In the genomic region with DNA sequence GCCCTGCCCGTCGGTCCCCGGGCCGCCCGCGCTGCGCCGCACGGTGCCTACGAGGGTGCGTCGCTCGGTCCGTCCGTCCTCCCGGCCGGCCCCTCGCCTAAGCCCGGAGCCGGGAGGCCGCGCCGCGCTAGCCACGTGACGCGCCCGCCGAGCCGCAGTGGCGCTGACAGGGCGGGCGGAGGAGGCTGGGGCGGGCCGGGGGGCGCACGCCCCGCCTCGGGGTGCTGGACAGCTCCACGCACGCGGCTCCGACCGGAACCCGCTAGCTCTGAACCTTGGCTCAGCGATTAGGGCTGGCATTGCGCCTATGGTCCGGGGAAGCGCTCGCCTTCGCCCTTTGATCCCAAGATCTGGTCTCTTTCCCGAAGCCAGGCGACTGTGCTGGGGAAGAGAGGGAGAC, we compare ENCODE assay signal across 7 mouse cellular contexts. TPM values are rescaled to one million over a fixed set of nuclear protein-coding genes. Genes with fewer than 3 reads are reported as not detected.
DNase-seq lines count a peak whose midpoint lies in the region; ATAC-seq and TF ChIP-seq lines count a peak whose summit lies in the region.

A gene (minus strand): TSS at position 274 of the 400 bp plus-strand sequence.

- H3K4me2 ChIP-seq in embryonic facial prominence, embryonic 12.5 days (replicated peaks), result peak within 1 kb of the TSS; percentile 67
- peak within 1 kb of the TSS; percentile 92 for H3K4me2 ChIP-seq in kidney, embryonic 14.5 days (replicated peaks; ENCODE audit: low read depth, low read length)
- H3K4me2 ChIP-seq in limb, embryonic 15.5 days, result peak within 1 kb of the TSS; percentile 86
- no peak within 1 kb of the TSS for H3K4me2 ChIP-seq in myocyte (ENCODE audit: low read depth)

- H3K9ac ChIP-seq in embryonic facial prominence, embryonic 12.5 days, result peak within 1 kb of the TSS; percentile 75
- H3K9ac ChIP-seq in kidney, embryonic 14.5 days (ENCODE audit: low read depth, low read length), result peak within 1 kb of the TSS; percentile 87
- peak within 1 kb of the TSS; percentile 60 for H3K9ac ChIP-seq in limb, embryonic 15.5 days

- under 1% methylated on average over 52 of the region's 53 CpGs for WGBS in embryonic facial prominence, embryonic 12.5 days
- WGBS in kidney, embryonic 14.5 days, result under 1% methylated on average over 53 of the region's 53 CpGs
- WGBS in limb, embryonic 15.5 days, result under 1% methylated on average over 49 of the region's 53 CpGs

- H3K4me1 ChIP-seq in embryonic facial prominence, embryonic 12.5 days, result peaks cover 15% of the 10 kb centered on the region
- peaks cover 13% of the 10 kb centered on the region; the same call in 1 of the 2 replicates for H3K4me1 ChIP-seq in kidney, embryonic 14.5 days (ENCODE audit: control insufficient read depth, insufficient read depth, low read length)
- peaks cover 18% of the 10 kb centered on the region for H3K4me1 ChIP-seq in limb, embryonic 15.5 days

- H3K79me2 ChIP-seq in myocyte (ENCODE audit: control insufficient read depth, insufficient read depth), result no peaks in the 10 kb centered on the region

- no peak for TF ChIP-seq POLR2A in myocyte (IDR thresholded peaks at IDR 0.05; ENCODE audit: insufficient read length, low read depth)

- no peaks in the 10 kb centered on the region for H3K9me3 ChIP-seq in embryonic facial prominence, embryonic 12.5 days
- H3K9me3 ChIP-seq in kidney, embryonic 14.5 days (ENCODE audit: control insufficient read depth, low read length), result no peaks in the 10 kb centered on the region
- H3K9me3 ChIP-seq in limb, embryonic 15.5 days, result no peaks in the 10 kb centered on the region

- peaks cover 3% of the 10 kb centered on the region; the same call in 1 of the 2 replicates for H3K27me3 ChIP-seq in embryonic facial prominence, embryonic 12.5 days
- no peaks in the 10 kb centered on the region; the same call in 1 of the 2 replicates for H3K27me3 ChIP-seq in kidney, embryonic 14.5 days (ENCODE audit: control insufficient read depth, insufficient read depth, low read length)
- H3K27me3 ChIP-seq in limb, embryonic 15.5 days, result peaks cover 5% of the 10 kb centered on the region; the same call in 1 of the 2 replicates
- peaks cover 81% of the 10 kb centered on the region for H3K27me3 ChIP-seq in myocyte (ENCODE audit: control insufficient read depth, insufficient read depth, insufficient read length)

- H3K27ac ChIP-seq in embryonic facial prominence, embryonic 12.5 days, result peak within 1 kb of the TSS; percentile 70
- H3K27ac ChIP-seq in kidney, embryonic 14.5 days (ENCODE audit: low read depth, low read length), result no peak within 1 kb of the TSS; the same call in 1 of the 2 replicates
- H3K27ac ChIP-seq in limb, embryonic 15.5 days, result peak within 1 kb of the TSS; percentile 47

- peak; percentile 82 for ATAC-seq in embryonic facial prominence, embryonic 12.5 days (ENCODE audit: insufficient number of reproducible peaks, insufficient read depth, low FRiP score, low TSS enrichment)
- peak; percentile 93 for ATAC-seq in kidney, embryonic 14.5 days (ENCODE audit: low FRiP score, low TSS enrichment)
- ATAC-seq in limb, embryonic 15.5 days (ENCODE audit: insufficient number of reproducible peaks, low FRiP score, low TSS enrichment, low read depth), result peak; percentile 85

- H3ac ChIP-seq in myocyte (ENCODE audit: control insufficient read depth, insufficient read length), result no peak within 1 kb of the TSS

- peak within 1 kb of the TSS; percentile 62 for H3K4me3 ChIP-seq in embryonic facial prominence, embryonic 12.5 days
- H3K4me3 ChIP-seq in kidney, embryonic 14.5 days (ENCODE audit: low read length), result peak within 1 kb of the TSS; percentile 65
- peak within 1 kb of the TSS; percentile 78 for H3K4me3 ChIP-seq in limb, embryonic 15.5 days
- H3K4me3 ChIP-seq in myocyte, result no peak within 1 kb of the TSS

- DNase-seq in brain, embryonic 18.5 days (ENCODE audit: low read depth, low spot score), result peak; percentile 47
- DNase-seq in heart, adult 9 months (ENCODE audit: low spot score in 2 of 2), result peak; percentile 54 to 71
- peak; percentile 44 for DNase-seq in testis, postnatal 14 days (ENCODE audit: low spot score)

- peaks cover 19% of the 10 kb centered on the region for H3K36me3 ChIP-seq in embryonic facial prominence, embryonic 12.5 days
- H3K36me3 ChIP-seq in kidney, embryonic 14.5 days (ENCODE audit: control insufficient read depth, insufficient read depth, low read length), result peaks cover 9% of the 10 kb centered on the region
- H3K36me3 ChIP-seq in limb, embryonic 15.5 days, result peaks cover 12% of the 10 kb centered on the region
- H3K36me3 ChIP-seq in myocyte (ENCODE audit: control insufficient read depth, insufficient read depth), result no peaks in the 10 kb centered on the region

TF ChIP-seq in myocyte, 11 proteins besides CTCF, POLR2A, EP300 and RAD21:
- TF ChIP-seq MYOD1 (IDR thresholded peaks at IDR 0.05; ENCODE audit: control insufficient read depth in 1 of 3, insufficient read length in 2 of 3, low read depth in 2 of 3) (no peak), REST (IDR thresholded peaks at IDR 0.05; ENCODE audit: insufficient read depth, insufficient read length) (peak; percentile 69)

RNA-seq across cellular contexts. Expression of the gene that starts here (rescaled TPM):
- polyA plus RNA-seq in embryonic facial prominence, embryonic 12.5 days (2016; fragmentation: Nextera tagmentation; extraction: Ambion mirVana), result 10.5 and 11.9 TPM in 2 replicates
- polyA plus RNA-seq in kidney, embryonic 14.5 days (2014; fragmentation: Nextera tagmentation; extraction: Ambion mirVana), result 7.6 and 9.7 TPM in 2 replicates
- 8.3 and 8.8 TPM in 2 replicates for polyA plus RNA-seq in limb, embryonic 15.5 days (2015; fragmentation: Nextera tagmentation; extraction: Ambion mirVana)
- not detected for polyA plus RNA-seq in myocyte (2012; fragmentation: generic; extraction: Trizol)
